Mouse (Mus musculus): ENCODE results near the gene Isoc2a.

GRCm38 (mm10) chr7:4835631-4836327, 41.2 kb upstream of the Isoc2a start:
- TF ChIP-seq CTCF (IDR thresholded peaks at IDR 0.05; ENCODE audit: low read depth, low read length) (no peak), POLR2A (IDR thresholded peaks at IDR 0.05; ENCODE audit: insufficient read depth, low read length) (no peak)
